Mouse (Mus musculus) cerebellum, postnatal 36 days (tissue): ENCODE measurements around the gene Trank1.

ENCODE experiments used
- DNase-seq, 2 experiments: peaks; one replicate each; pipeline ENCODE4 v3.0.0; 2021 to 2022; ENCODE audit warnings: mixed read lengths in 2 of 2

The Trank1 gene

DNA sequence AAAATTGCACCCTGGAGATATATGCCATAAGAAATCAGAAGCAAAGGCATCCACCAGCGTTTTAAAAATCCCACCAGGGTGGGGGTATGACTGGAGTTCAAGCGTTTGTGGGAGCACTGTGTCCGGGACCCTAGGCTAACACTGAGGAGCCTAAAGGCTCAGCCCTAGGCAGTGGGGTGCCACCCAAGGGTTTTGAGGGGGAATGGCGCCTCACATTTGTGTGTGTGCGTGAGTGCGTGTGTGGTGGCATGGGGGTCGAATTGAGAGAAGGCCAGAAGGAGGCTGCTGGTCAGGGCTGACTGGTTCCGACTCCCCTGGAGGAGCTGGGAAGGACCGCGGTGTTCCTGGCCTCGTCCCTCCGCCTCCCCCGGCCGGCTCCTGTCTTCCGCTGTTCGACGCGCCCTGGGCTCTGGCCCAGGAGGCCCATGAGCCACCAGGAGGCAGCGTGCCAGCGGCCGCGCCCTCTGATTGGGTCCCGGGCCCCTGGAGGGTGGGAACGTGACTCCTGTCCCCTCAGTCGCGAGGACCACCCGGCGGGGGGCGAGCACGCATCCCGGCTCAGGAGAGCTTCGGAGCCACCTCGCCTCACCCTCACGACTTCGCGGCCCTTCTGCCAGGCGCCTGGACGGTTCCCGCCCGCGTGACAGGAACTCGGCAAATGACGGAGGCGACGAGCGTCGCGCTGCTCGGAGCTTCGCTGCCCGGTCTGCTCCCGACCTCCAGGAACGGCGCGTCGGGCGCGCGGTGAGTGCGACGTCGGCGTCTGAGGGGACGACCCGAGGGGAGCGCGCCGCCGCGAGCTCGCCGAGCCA, at the start of gene Trank1:
TSS of gene Trank1 (plus strand) at position 709 of the 812 bp plus-strand sequence.
- DNase-seq: peak; percentile 5 to 24

DNA sequence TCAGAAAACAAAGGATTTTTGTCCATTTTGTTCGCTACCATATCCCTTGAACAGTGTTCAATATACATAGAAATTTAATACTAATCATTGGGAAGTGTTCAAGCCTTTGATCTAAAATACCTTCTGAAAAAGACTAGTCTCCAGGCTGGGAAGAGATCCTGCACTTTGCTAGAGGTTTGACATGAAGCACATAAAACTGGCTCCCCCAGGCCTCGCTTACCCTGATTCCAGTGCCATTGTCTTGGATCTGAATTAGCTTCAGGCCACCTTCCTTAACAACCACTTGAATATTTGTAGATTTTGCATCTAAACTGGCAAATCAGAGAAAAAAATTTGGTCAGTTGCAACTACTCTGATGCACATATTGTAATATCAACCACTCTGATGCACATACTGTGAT, 43.5 kb upstream of the Trank1 start:
- no peak for DNase-seq

DNA sequence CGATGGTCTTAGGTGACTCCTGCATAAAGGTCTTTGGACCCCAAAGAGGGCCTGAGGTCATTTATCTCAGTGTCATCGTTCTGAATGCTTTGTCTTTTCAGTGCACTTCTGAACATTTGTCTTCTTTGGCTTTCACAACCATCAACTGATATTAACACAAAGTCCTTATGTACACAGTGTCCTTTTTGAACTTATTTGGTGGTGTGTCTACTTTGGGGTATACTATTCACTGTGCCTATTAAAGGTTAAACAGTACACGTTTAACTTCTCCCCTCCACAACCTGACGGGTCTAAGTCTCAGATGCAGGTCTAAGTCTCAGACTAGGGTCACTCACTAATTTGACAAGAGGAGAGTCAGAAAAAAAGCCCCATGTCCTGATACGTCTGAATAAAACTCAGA, 40.9 kb upstream of the Trank1 start:
- DNase-seq: no peak

DNA sequence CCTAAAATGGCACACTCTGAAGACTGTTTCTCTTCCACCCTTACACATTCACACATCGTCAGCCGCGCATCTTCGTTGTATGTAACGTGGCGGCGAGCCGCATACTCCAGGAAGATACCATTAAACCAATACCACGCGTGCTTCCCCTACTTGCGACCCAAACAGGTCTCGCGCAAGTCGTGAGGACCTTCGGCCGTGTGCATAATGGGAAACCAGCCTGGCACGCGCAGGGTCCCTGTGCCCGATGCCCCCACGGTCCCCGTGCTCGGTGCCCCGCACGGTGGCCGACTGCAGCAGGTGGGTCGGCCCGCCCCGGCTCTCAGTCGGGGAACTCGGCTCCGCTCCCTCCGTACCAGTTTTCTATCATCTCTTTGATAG, 40.5 kb upstream of the Trank1 start:
- no peak for DNase-seq

DNA sequence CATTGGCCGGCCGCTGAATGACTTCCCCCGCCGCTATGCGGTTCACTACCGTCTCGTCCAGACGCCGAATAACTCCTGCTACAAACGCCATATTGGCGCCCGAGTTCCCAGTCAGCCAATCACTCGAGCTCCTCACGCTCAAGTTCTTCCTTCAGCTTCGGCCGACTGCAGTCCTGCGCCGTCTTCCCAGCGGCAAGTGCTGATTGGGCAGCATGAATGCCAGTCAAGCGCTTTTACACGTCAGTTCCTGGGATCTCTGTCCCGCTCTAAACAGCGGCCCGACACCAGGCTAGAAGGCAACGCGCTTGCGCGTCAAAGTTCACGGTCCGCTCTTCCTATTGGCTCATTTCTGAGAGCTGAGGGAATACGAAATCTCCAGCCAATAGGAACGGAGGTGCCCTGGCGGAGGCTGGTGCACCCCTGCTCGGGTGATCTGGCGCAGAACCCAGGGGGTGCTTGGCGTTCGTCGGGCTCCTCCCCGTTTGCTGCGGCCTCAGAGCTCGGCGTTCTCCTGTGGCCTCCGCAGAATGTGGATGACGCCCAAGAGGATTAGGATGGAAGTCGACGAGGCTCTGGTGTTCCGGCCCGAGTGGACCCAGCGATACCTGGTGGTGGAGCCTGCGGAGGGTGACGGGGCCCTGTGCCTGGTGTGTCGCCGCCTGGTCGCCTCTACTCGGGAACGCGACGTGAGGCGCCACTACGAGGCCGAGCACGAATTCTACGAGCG, 39.9 kb upstream of the Trank1 start, which contains the start of the genes Mlh1 and Epm2aip1:
TSS of gene Mlh1 (minus strand) at position 358 of the 727 bp plus-strand sequence.
TSS of gene Epm2aip1 (plus strand) at position 496 of the 727 bp plus-strand sequence.
- DNase-seq: peak; percentile 100

DNA sequence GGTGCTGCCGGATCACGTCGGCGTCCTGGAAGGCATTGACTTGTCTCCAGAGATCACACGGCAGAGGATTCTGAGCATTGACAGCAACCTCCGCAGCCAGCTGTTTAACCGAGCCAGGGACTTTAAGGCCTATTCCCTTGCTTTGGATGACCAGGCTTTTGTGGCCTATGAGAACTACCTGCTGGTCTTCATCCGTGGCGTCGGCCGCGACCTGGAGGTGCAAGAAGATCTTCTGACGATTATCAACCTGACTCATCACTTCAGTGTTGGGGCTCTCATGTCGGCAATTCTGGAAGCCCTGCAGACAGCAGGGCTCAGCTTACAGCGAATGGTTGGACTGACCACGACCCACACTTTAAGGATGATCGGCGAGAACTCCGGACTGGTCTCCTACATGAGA, 39.2 kb upstream of the Trank1 start:
- DNase-seq: peak in 1 of 2 experiments; percentile 21

DNA sequence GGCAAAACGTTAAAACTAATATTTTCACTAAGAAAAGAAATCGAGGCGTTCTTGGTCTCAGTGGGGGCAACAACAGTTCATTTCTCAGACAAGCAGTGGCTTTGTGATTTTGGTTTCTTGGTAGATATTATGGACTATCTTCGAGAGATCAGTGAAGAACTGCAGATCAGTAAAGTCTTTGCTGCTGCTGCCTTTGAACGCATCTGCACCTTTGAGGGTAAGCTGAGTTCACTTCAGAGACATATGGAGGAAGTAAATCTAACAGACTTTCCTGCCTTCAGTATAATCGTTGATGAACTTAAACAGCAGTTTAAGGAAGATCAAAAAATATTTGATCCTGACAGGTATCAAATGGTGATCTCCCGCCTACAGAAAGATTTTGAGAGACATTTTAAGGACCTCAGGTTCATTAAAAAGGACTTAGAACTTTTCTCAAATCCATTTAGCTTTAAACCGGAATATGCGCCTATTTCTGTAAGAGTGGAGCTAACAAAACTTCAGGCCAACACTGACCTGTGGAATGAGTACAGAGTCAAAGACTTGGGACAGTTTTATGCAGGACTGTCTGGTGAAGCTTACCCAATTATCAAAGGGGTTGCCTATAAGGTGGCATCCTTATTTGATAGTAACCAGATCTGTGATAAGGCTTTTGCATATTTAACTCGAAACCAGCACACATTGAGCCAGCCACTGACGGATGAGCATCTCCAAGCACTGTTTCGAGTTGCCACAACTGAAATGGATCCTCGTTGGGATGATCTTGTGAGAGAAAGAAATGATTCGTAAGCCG, 38.3 kb upstream of the Trank1 start:
- no peak for DNase-seq

DNA sequence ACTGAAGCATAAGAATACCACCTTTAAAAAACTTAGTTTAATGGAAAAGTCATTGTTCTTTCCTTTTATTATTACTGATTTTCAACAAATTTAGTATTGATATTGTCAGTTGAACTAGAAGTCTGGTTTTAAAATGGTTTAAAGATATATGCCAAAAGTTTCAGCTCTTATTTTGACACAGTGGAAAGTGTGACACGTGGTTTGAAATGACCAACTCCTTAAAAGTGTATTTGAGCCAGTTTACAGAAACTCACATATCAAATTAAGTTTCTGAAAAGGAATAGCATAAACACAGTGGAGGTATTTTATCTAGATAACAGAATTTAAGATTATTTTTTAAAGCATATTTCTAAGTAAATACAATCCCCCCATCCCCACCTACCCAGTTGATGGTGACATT, 37.6 kb upstream of the Trank1 start:
- DNase-seq: no peak

DNA sequence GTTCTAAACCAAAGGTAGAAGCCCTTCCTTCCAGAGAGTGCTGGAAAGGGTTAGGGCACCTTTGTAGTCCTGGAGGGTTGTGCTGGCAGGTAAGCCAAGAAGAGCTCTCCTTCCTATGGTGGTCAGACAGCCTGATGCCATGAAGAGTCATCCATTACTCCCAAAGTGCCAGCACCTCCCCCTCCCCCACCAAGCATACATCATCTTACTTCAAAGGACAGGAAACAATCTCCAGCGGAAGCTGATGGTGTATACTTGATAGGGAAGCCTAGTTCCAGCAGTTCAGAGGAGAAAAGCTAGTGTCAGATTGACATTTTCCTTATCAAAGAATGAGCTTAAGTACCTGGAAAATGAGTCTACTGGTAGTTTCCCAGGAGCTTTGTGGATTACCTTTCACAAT, 36.4 kb upstream of the Trank1 start:
- no peak for DNase-seq

DNA sequence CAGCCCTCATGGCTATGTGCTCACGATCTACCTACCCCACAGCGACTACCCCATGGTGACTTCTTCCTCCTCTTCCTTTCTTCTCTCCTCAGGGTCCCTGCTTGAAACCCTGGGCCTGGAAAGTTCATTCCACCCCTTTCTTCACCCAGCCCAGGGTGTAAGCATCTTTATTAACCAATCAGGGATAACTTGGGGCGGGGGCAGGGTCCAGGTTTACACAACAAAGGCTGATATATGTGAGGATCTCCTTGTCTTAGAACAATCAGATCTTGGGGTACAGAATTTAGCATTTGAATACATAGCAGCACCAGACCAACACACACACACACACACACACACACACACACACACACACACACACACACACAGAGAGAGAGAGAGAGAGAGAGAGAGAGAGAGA, 26.5 kb upstream of the Trank1 start:
- no peak for DNase-seq

DNA sequence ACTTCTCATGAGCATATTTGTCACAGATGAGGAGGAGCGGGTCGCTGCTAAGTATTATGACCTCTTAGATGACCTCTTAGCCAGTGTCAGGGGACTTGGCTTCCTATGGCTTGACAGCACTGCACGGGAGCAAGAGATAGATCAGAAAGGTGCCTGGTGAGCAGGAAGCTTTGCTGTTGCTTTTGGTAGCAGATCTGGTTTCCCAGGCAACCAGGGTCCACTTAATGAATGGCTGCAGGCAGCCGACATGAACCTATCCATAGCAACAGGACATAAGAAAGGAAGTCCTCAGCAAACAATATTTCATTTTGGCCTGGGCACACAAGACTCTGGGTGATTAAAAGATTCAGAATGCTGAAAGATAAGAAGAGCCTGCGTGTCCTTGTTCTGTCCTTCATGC, 25.9 kb upstream of the Trank1 start:
- DNase-seq: no peak

DNA sequence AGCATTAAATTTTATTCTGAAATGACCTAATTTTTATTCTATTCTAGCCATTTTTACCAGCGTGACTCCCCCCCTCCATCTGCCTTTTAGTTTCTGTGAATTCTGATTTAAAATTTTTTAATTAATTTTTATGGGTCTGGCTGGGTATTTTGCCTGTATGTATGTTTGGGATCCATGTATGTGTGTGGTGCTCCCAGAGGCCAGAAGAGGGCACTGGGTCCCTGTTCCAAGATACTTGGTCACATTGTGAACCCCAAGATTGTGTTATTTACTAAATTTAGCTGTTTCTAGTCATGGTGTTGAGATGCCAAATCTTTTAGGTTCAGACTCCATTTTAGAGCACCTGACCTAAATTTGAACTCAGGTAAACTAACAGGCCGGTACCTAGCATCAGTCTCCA, 25.1 kb upstream of the Trank1 start:
- no peak for DNase-seq

DNA sequence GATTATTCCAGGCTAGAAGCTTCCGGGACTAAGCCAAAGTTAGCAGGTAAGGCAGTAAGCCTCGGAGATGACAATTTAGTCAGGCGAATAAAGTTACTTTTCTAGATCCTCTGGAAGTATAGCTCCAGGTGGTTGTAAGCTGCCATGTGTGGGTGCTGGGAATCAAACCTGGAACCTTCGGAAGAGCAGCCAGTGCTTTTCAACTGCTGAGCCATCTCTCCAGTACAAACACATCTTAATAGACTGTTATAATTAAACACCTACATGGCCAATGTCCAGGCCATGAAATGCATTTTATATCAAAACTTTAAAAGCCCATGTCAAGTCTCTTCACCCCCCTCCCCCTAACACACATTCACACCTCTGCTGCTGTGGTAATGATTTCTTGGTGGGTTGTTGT, 23.6 kb upstream of the Trank1 start:
- no peak for DNase-seq

DNA sequence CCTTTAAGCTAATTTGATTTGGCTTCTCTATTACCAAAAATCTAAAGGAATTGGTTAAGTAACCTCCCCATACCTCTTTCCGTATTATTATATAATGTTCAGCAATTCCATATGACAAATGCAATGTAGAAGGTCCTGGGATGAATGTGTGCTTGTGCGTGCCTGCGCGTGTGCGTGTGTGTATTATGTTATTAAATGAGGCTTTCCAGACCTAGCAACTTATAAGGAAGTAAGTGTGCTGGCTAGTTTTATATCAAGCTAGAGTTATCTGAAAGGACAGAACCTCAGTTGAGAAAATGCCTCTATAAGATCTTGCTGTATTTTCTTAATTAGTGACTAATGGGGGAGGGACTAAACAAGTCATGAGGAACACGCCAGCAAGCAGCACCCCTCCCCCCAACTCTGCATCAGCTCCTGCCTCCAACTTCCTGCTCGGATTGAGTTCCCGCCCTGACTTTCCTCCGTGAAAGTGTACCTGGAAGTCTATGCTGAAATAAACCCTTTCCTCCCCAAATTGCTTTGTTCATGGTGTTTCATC, 22.2 kb upstream of the Trank1 start:
- no peak for DNase-seq

DNA sequence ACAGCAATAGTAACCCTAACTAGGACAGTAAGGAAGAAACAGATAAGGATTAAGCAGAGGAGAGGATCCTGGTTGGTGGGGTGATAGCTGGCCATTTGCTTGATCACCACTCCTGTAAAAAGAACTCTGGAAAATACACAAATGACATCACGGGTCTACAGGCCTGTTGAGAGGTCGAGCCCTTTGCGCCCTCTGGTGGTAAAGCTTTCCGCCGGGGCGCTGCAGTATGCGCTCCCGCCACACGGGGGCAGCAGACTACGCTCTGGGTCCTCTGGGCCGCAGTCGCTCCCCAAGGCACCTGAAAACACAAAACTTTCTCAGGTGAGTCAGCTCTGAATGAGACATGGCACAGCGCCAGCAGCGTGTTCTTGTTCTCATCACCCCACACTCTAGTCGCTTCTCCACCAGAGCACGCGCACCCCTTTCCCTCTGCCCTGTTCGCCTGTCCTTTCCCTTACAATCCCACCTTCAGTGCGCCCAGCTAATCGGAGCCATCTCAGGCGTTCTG, 21.7 kb upstream of the Trank1 start:
- DNase-seq: peak; percentile 87 to 96

DNA sequence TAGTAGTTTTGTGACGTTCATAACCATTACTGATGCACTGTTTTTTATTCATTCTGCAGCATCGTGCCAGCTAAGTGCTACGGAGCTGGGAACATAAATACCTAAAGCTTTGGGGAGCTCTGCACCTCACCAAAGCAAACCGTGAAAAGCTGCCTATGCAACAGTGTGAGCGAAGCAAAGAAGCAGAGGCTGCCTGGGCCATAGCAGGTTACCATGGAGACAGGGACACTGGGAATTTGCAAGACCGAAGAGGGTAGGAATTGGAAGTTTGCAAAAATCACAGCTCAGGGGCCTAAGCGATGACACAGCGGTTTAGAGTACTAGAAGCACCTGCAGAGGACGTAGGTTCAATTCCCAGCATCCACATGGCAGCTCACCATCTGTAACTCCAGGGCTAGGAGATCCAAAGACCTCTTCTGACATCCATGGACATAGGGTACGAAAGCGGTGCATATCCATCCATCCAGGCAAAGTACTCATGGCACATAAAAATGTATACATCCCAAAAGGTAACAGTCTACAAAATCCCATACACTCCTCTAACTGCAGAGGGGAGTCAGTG, 20.9 kb upstream of the Trank1 start:
- no peak for DNase-seq

DNA sequence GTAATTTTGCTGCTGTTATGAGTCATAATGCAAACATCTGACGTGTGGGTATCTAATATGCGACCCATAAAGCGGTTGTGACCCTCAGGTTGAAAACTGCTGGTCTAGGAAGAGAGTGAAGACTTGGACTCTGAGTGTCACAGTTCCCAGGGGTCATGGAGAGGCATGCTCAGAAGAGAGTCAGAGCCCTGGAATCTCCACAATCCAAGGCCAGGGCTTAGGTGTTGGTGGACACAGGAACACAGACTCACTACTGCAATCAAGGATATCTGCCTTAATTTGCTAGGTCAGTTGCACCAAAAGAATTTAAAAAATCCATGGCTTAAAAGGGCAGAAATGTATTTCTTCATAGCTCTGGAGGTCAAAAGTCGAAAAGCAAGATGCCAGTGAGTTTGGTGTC, 18.3 kb upstream of the Trank1 start:
- DNase-seq: no peak

DNA sequence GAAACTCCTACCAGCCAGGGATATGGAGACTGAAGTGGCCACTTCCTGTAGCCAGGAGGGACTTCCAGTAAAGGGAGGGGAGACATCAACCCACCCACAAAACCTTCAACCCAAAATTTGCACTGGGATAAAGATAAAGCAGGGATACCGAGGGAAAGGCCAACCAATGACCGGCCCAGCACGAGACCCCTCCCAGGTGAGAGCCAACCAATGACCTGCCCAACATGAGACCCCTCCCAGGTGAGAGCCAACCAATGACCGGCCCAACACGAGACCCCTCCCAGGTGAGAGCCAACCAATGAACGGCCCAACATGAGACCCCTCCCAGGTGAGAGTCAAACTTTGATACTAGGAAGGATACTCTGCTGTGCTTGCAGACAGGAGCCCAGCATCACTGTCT, 16.6 kb upstream of the Trank1 start:
- DNase-seq: no peak

DNA sequence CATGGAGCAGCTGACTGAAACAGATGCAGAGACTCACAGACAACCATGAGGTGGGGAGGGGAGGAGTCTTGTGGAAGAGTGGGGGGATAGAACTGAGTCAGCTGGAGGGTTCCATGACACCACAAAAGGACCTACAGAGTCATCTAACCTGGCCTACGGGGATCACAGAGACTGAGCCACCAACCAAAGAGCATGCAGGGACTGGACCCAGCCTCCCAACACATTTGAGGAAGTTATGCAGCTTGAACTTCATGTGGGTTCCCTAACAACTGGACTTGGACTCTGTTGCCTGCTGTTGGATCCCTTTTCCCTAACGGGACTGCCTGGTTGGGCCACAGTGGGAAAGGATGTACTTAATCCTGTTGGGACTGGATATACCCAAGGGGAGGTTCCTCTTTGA, 16.2 kb upstream of the Trank1 start:
- no peak for DNase-seq

DNA sequence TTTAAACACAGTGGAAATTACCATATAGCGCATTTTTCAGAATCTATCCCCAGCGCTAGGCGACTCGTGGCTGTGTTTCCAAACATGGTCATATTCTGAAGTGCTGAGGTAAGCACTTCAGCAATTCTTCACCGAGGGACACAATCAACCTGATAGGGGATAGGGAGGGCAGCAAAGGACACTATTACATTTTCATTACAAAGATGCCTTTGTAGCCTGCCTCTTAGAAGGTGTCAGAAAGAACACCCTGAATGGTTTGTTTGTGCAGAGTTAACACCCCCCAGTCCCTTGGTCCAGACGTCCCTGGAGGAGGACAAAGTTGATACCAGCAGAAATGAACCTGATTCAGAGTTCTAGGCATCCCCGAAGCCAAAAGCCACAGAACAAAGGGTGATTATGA, 15.1 kb upstream of the Trank1 start:
- DNase-seq: no peak

DNA sequence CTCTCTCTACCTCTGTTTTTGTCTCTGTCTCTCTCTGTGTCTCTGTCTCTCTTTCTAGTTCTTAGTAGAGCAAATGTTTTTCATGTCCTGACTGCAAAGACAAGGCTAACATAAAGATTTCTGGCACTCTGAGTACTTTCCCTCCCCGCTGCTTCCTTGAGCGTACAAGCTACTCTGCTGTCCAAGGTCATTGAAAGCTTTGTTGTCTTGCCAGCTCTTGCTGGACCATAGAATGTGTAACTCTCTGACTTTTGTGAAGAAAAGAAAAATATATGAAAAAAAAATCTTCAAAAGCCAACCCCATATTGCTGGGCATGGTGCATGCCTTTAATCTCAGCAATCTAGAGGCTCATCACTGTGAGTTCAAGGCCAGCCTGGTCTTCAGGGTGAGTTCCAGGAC, 12.9 kb upstream of the Trank1 start:
- no peak for DNase-seq

DNA sequence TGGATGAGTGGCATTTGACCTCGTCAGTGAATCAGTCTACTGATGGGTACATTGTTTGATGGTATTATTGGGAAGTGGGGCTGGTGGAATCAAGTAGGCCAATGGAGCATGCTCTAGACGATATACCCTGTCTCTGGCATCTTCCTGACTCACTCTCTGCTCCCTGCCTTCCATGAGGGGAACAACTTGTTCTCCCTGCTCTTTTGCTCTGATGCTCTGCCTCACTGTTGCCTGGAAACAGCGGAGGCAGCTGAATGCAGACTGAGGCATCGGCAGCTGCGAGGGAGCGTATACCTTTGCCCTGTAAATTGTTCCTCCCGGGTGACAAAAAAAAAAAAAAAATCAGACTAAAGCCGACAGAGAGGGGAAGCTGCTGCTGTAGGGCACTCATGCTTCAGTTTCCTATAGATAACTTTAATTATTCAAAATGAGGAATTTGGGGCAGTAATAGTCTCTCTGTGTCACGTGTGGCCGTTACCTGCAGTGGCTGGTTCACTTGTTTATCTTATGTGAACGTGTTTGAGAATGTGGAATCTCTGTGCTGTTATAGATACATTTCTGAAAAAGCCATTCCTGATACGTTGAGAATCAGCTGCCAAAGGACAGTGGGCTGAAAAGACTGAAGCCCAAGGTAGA, 9.2 kb upstream of the Trank1 start:
- DNase-seq: no peak
